Mouse (Mus musculus): Measurements from ENCODE around the gene Gc.

DNA sequence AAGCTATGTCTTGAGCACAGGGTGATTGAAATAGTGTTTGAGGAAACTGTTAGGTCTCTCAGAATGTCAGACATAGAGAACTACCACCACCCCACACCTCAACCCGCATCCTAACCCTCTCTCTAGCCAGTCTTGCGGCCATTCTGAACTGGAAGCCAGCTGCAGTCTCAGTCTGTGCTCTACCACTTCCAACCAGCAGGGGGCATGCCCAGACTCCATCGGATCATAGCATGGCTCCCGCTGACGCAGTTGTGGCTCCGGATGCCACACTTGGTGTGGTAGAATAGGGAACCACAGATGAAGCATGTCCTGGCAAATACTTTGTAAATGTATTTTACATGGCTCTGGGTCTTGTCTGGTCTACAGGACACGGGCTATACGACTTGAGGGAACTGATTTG, 2.2 kb downstream of the Gc start:
- no peak for TF ChIP-seq POLR2A (IDR thresholded peaks at IDR 0.05; ENCODE audit: borderline replicate concordance, extremely low read depth, low read depth, low read length)
- peak; percentile 41 for TF ChIP-seq CTCF (IDR thresholded peaks at IDR 0.05; ENCODE audit: insufficient read depth, low read length)
